Mouse (Mus musculus) frontal cortex, postnatal 10 days (tissue): ENCODE measurements around the gene Prdm16.

ENCODE experiments used
- DNase-seq, 2 experiments: peaks; one replicate each; pipeline ENCODE4 v3.0.0; 2022; ENCODE audit warnings: low spot score in 2 of 2, mixed read lengths in 1 of 2

Gene Prdm16

GRCm38 (mm10) chr4:154639591-154640442, 3.1 kb upstream of the Prdm16 start:
- no peak for DNase-seq

DNA sequence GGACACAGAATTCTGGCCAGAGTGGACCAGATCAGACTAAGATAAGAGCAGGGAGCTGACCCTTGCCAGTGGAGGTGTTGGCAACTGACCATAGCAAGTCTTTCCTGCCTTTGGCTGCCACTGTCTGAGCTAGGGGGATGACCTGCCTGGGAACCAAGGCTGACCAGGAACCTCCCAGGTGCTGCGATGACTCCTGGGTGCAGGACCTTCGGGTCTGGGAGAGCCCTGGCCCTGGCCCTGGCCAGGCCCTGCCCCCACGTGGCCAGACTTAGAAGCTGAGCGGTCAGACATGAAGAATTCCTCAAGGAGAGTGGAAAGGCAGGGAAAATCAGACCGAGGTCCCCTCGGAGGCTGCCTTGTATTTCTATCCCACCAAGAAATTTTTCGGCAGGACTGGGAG, 2.5 kb upstream of the Prdm16 start:
- no peak for DNase-seq

DNA sequence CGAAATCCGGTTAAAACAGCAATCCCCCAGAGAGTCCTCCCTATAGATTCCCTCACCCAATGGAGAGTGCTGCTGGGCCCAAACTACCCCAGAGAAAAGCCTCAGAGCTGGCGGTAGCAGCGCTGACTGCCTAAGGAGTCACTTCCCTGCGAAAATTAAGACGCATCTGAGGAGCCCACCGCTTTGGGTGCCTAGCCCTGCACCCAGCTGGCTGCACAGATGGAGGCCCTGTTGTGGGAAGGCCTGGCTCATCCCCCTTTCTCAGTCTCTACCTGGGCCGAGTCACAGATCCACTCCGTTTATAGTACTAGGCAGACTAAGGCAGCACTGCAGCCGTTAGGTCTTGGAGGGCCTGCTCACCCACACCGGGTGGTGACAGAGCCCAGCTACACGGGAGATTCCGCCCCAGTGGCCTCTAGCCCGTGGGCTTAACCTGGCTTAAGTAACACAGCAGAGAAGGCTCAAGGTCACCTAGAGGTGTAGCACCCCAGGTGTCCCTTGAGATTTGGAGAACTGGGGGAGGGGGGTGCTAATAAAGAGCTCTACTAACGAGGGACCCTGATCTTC, 1.7 kb upstream of the Prdm16 start:
- no peak for DNase-seq

GRCm38 (mm10) chr4:154637468-154638319, 1.0 kb upstream of the Prdm16 start:
- no peak for DNase-seq

- peak in 1 of 2 experiments; percentile 22 for DNase-seq
Observed at GRCm38 (mm10) chr4:154636053-154636433, 630 bp downstream of the Prdm16 start.

DNA sequence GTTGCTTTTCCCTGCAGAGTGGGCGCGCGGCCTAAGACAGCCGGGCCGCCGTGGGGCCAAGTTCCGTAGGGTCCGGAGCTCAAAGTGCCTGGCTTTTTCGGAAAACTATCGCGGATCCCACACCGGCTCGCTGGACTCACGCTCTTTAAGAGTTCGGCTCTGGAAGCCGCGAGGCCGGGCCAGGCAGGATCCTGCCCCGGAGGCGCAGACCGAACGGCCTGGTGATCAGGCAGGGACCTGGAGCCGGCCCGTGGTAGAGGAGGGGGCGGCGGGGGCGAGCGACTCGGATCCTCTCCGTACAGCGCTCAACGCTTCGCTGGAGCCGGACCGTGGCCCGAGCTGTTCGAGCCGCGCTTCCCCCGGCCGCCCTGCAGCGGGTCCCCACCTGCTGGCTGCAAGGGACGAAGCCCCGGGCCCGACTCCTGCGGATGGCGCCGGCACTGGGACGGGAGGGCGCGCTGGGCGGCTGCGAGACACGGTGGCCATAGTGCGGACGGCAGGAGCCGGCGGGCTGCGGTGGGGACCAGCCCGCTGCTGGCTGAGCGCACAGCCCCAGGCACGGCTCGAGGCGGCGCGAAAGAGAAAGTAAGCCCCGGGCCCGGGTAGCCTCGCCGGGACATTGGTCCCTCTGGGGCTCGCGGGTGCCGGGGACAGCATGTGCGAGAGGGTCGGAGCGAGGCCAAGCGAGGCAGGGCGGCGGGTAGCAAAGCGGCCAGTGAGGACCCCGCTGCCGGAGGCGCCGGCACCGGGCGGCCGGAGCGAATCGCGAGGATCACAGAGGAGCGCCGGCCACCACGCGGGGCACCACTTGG, 1.2 kb downstream of the Prdm16 start:
- DNase-seq = peak in 1 of 2 experiments; percentile 27

DNA sequence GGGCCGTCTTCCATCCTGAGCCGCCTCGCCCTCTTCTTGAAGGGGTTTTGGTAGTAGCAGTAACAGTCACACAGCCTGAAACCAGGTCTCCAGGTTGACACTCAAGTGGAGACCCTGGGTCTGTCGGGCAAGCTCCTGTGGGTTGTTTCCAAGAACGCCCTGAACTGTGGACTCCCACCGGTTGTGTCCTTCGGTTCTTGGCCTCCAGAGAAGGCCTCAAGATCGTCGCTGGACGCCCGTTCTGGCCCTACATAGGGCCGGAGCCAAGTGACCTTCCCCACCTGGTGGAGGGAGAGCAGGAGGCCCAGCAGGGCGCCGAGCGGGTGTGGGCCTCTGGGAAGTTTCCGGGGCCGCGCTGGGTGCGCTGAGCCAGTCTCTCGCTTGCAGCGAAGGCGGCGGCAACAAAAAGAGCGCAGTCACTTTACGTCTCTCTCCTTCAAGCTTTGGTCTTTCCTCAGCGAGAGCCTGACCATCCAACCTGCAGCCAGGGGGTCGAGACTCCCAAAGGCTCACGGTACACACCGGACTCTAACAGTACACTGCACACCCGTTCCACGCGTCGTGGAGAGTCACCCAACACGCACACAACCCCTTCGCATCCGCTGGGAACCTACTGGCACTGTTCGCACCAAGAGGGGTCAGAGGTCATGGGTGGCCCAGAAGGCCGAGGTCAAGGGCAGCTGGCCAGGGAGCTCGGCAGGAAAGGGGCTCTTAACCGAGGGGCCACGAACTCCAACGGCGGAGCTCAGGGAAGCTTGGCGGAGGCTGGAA, 2.0 kb downstream of the Prdm16 start:
- no peak for DNase-seq

- no peak for DNase-seq
Observed at GRCm38 (mm10) chr4:154634001-154634400, 2.7 kb downstream of the Prdm16 start.

- DNase-seq = no peak
Observed at GRCm38 (mm10) chr4:154632800-154633764, 3.6 kb downstream of the Prdm16 start.

DNA sequence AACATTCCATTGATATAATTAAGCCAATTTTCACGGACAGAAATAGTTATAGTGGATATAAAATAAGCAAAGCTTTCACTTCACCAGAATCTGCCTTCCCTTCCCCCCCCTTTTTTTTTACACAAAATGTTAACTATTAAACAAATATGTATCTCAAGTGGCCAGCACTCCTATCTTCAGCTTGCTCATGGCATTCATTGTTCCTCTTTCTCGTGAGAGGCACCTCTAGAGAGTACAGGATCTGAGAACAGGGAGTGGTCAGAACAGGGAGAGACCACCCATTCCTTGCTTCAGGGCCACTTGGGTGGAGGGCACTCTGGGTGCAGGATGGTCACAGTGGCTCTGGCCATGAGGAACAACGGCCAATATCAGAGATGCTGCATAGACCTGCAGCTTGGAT, 5.9 kb downstream of the Prdm16 start:
- DNase-seq = no peak

DNA sequence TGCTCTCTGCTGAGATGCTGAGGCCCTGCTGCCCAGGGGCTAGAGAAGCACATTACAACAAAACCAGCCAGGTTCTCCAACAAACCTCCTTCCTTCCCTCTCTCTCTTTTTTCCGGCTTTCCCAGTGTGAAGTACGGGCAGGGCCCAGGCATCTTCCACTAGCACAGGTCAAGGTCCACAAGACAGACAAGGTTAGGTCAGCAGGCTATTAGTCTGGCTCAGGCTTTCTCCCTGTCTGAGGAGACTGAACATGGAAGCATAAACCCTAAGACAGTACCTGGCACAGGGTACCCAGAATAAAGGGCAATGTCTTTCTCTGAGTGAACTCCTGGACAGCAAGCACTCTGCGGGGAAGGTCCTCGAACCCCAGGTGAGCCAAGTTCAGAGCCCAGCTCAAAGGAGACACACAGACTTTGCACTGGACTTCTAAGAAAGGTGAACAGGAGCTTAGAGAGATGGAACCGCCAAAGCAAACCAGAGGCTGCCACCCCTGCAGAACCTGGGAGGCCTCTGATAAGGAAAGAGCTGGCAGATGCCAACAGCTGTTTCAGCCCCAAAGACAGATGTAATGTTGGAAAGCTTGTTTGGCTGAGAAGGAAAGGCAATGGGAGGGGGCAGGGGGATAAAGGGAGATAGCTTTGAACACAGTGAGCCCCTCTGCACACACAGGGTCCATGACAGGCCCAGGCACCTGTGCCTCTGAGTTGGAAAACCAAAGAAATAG, 9.1 kb downstream of the Prdm16 start:
- no peak for DNase-seq

- no peak for DNase-seq
Observed at GRCm38 (mm10) chr4:154626282-154626681, 10.4 kb downstream of the Prdm16 start.

DNA sequence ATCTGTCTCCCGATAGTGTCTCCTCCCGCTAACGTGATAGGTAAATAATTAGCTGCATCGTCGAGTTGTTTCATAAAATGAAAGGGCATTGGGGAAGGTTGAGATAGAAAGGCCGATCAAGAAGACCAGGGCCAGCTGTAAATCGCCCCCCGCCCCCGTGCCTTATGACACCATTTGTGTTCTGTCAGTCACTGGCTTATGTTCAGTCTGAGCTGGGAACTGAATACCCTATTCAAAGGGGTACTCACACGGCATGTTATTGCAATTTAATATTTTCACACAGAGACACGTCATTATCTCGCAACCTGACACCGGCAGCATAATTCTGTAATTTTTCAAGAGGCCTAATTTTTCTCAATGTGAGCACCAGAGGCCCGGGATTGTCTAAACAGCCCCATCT, 11.0 kb downstream of the Prdm16 start:
- DNase-seq = no peak

- no peak for DNase-seq
Observed at GRCm38 (mm10) chr4:154623241-154623640, 13.4 kb downstream of the Prdm16 start.

DNA sequence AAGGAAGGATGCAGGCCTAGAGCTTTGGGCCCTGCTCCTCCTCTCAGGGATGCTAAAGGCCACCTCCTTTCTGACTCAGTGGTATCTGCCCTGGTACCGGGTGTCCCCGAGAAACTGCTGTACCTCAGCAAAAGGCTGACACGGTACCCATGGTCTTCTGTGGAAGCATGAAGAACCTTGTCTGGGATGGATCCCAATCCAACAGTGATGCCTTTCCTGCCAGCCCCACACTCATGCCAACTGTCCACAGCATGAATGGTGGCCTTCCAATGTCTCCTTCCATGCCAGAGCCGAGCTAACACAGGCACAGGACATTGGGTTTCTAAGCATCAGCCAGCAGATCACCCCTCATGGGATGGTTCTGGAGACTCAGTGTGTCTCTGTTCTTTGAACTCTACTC, 14.2 kb downstream of the Prdm16 start:
- DNase-seq = no peak

DNA sequence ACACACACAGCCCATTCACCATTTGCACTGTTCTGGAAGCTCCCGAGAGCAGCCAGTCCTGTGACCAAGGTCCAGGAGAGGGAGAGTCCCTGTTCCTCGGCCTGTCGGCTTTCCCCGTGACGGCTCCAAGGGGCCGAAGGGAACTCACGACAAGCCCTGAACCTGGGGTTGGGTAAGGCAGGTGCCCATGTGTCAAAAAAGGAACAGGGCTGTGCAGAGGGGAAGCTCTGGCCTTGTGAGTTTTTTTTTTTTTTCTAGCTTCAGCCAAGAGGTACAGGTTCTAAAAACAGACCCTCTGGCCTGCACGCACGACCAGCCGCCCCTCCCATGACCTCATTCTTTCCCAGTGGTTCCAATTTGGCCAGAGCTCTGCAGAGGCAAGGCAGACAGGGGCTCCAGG, 25.5 kb downstream of the Prdm16 start:
- no peak for DNase-seq

- no peak for DNase-seq
Observed at GRCm38 (mm10) chr4:154607724-154608123, 28.9 kb downstream of the Prdm16 start.

- DNase-seq = no peak
Observed at GRCm38 (mm10) chr4:154604442-154604830, 32.2 kb downstream of the Prdm16 start.
